In the genomic region with DNA sequence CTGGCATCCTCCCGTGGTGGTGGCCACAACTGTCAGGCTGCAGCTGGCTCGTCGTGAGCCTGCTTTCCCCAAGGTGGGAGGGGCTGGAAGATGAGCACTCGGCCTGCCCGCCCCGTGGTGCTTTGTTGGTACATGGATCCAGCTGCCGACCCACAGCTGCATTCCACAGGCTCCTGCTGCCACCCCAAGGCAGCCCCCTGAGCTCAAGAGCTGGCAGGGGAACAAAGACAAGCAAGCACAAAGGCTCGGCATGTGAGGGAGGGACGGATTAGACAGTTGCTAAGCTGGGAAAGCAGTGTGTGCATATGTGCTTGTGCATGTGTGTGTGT, we compare ENCODE assay signal across 9 mouse cellular contexts. TPM values are rescaled to one million over a fixed set of nuclear protein-coding genes. Genes with fewer than 3 reads are reported as not detected.
DNase-seq lines count a peak whose midpoint lies in the region; ATAC-seq and TF ChIP-seq lines count a peak whose summit lies in the region.
"Had no signal": no experiment of that assay in that cellular context is flagged by ENCODE, and none has a peak within 500 bp of the region (broad histone marks: within the 10 kb centered on the region; RNA-seq: fewer than 3 reads in every experiment).

No protein-coding gene starts in this region.

- H3K4me3 ChIP-seq in forebrain, embryonic 11.5 days (ENCODE audit: low read depth, low read length), result no peak overlapping the region
- no peak overlapping the region for H3K4me3 ChIP-seq in limb, embryonic 14.5 days (replicated peaks; ENCODE audit: low read length)
- H3K4me3 ChIP-seq in thymus, adult 2 months (ENCODE audit: control insufficient read depth, insufficient read depth, low read length), result no peak overlapping the region
- H3K4me3 ChIP-seq in liver, embryonic 11.5 days (ENCODE audit: low read depth, low read length), result no peak overlapping the region

- peaks cover 25% of the 10 kb centered on the region for H3K4me1 ChIP-seq in forebrain, embryonic 11.5 days (replicated peaks; ENCODE audit: control insufficient read depth, insufficient read depth, low read length)
- peaks cover 51% of the 10 kb centered on the region for H3K4me1 ChIP-seq in limb, embryonic 14.5 days (ENCODE audit: control insufficient read depth, insufficient read depth, low read length)
- H3K4me1 ChIP-seq in thymus, adult 2 months (replicated peaks; ENCODE audit: control insufficient read depth, insufficient read depth, low read length), result peaks cover 23% of the 10 kb centered on the region
- H3K4me1 ChIP-seq in liver, embryonic 11.5 days (replicated peaks; ENCODE audit: control insufficient read depth, insufficient read depth, low read length), result peaks cover 5% of the 10 kb centered on the region

- TF ChIP-seq CTCF in thymus, adult 2 months (IDR thresholded peaks at IDR 0.05; ENCODE audit: borderline replicate concordance, control insufficient read depth, extremely low read depth, insufficient read depth, low read length, poor library complexity), result no peak

- under 1% methylated on average over 9 of the region's 9 CpGs for WGBS in forebrain, embryonic 11.5 days
- WGBS in limb, embryonic 14.5 days, result 5% methylated on average over 9 of the region's 9 CpGs
- WGBS in thymus, adult 2 months, result 7% methylated on average over 9 of the region's 9 CpGs
- WGBS in liver, embryonic 11.5 days, result 23% methylated on average over 9 of the region's 9 CpGs

- intact Hi-C loops in left cerebral cortex, postnatal 36 days (cut with DNase I), result no loop called here

- H3K9me3 ChIP-seq in forebrain, embryonic 11.5 days (ENCODE audit: control insufficient read depth, low read length), result no peaks in the 10 kb centered on the region
- no peaks in the 10 kb centered on the region for H3K9me3 ChIP-seq in limb, embryonic 14.5 days (ENCODE audit: control insufficient read depth, low read length)
- H3K9me3 ChIP-seq in liver, embryonic 11.5 days (ENCODE audit: control insufficient read depth, low read length), result no peaks in the 10 kb centered on the region

- peak overlapping the region; percentile 35; the same call in 1 of the 2 replicates for H3K9ac ChIP-seq in forebrain, embryonic 11.5 days (ENCODE audit: low read length)
- no peak overlapping the region for H3K9ac ChIP-seq in limb, embryonic 14.5 days (ENCODE audit: low read depth, low read length, severe bottlenecking)
- no peak overlapping the region for H3K9ac ChIP-seq in liver, embryonic 11.5 days (ENCODE audit: low read depth, low read length)

- peak; percentile 78 for ATAC-seq in forebrain, embryonic 11.5 days (replicated peaks; ENCODE audit: low FRiP score)
- peak; percentile 54; the same call in 1 of the 2 replicates for ATAC-seq in limb, embryonic 14.5 days (ENCODE audit: low FRiP score, low read depth)
- ATAC-seq in liver, embryonic 11.5 days (replicated peaks; ENCODE audit: low FRiP score), result no peak

- peak overlapping the region; percentile 34; the same call in 1 of the 2 replicates for H3K4me2 ChIP-seq in forebrain, embryonic 11.5 days (ENCODE audit: low read depth, low read length, severe bottlenecking)
- H3K4me2 ChIP-seq in limb, embryonic 14.5 days (replicated peaks; ENCODE audit: low read depth, low read length, severe bottlenecking), result peak overlapping the region; percentile 16; the same call in 1 of the 2 replicates
- no peak overlapping the region for H3K4me2 ChIP-seq in liver, embryonic 11.5 days

- no peak for TF ChIP-seq POLR2A in limb, embryonic 14.5 days (IDR thresholded peaks at IDR 0.05; ENCODE audit: borderline replicate concordance, extremely low read depth, insufficient read depth, insufficient read length)
- TF ChIP-seq POLR2A in thymus, adult 2 months (IDR thresholded peaks at IDR 0.05; ENCODE audit: control insufficient read depth, extremely low read depth, insufficient read depth, low read length, poor library complexity), result no peak

- no peaks in the 10 kb centered on the region for H3K36me3 ChIP-seq in forebrain, embryonic 11.5 days (ENCODE audit: control insufficient read depth, insufficient read depth, low read length)
- no peaks in the 10 kb centered on the region for H3K36me3 ChIP-seq in limb, embryonic 14.5 days (ENCODE audit: control insufficient read depth, insufficient read depth, low read length)
- H3K36me3 ChIP-seq in thymus, adult 2 months (ENCODE audit: control insufficient read depth, insufficient read depth, low read length), result no peaks in the 10 kb centered on the region
- no peaks in the 10 kb centered on the region for H3K36me3 ChIP-seq in liver, embryonic 11.5 days (ENCODE audit: control insufficient read depth, insufficient read depth, low read length)

- peak overlapping the region; percentile 53; the same call in 1 of the 2 replicates for H3K27ac ChIP-seq in forebrain, embryonic 11.5 days (ENCODE audit: low read depth, low read length)
- peak overlapping the region; percentile 44 for H3K27ac ChIP-seq in limb, embryonic 14.5 days (replicated peaks; ENCODE audit: low read depth, low read length)
- no peak overlapping the region for H3K27ac ChIP-seq in thymus, adult 2 months (ENCODE audit: control insufficient read depth, insufficient read depth, low read length)
- H3K27ac ChIP-seq in liver, embryonic 11.5 days (ENCODE audit: low read depth, low read length), result no peak overlapping the region; the same call in none of the 2 replicates

- peak; percentile 29 for DNase-seq in layer of hippocampus, adult 11-12 months (ENCODE audit: low spot score)
- no peak for DNase-seq in layer of hippocampus, postnatal 36 days
- DNase-seq in forebrain, embryonic 11.5 days (ENCODE audit: low spot score), result peak; percentile 84
- peak; percentile 79 for DNase-seq in limb, embryonic 14.5 days (ENCODE audit: low spot score)
- DNase-seq in thymus, adult 2 months, result peak; percentile 33
- no peak for DNase-seq in left cerebral cortex, postnatal 36 days (ENCODE audit: low spot score in 2 of 2)
- DNase-seq in liver, embryonic 11.5 days (ENCODE audit: low spot score), result no peak
- no peak for DNase-seq in frontal cortex, postnatal 36 days (ENCODE audit: low spot score in 2 of 2)

- no peaks in the 10 kb centered on the region for H3K27me3 ChIP-seq in forebrain, embryonic 11.5 days (ENCODE audit: control insufficient read depth, insufficient read depth, low read length)
- no peaks in the 10 kb centered on the region for H3K27me3 ChIP-seq in limb, embryonic 14.5 days (ENCODE audit: control insufficient read depth, insufficient read depth, low read length)
- no peaks in the 10 kb centered on the region for H3K27me3 ChIP-seq in thymus, adult 2 months (ENCODE audit: control insufficient read depth, insufficient read depth, low read length)
- no peaks in the 10 kb centered on the region for H3K27me3 ChIP-seq in liver, embryonic 11.5 days (replicated peaks; ENCODE audit: control insufficient read depth, insufficient read depth, low read length)

RNA-seq across cellular contexts. Expression of a gene that starts 19.6 kb away (rescaled TPM):
- under 1 TPM in 1 of 2 experiments, not detected in 1; 0.32 TPM for total RNA-seq in layer of hippocampus, postnatal 36 days (2021)
- polyA plus RNA-seq in forebrain, embryonic 11.5 days (2014; fragmentation: Nextera tagmentation; extraction: Ambion mirVana), result 0.17 and 0.45 TPM in 2 replicates
- polyA plus RNA-seq in limb, embryonic 14.5 days (2012; rRNA removed), result 1.00 and 1.2 TPM in 2 replicates
- polyA plus RNA-seq in limb, embryonic 14.5 days (2014; fragmentation: Nextera tagmentation; extraction: Ambion mirVana), result 0.59 and 0.98 TPM in 2 replicates
- polyA plus RNA-seq in thymus, adult 2 months (2012; rRNA removed), result 0.15 and 0.19 TPM in 2 replicates
- total RNA-seq in left cerebral cortex, postnatal 36 days (2021), result under 1 TPM in 1 of 2 experiments, not detected in 1; 0.32 TPM
- polyA plus RNA-seq in liver, embryonic 11.5 days (2014; fragmentation: Nextera tagmentation; extraction: Ambion mirVana), result 0.17 and 0.53 TPM in 2 replicates

RNA-seq across cellular contexts. Expression of a gene that starts 50.0 kb away (rescaled TPM):
- 100 to 1,000 TPM in 1 of 2 experiments, 10 to 100 TPM in 1; 96.3 to 105 TPM for total RNA-seq in layer of hippocampus, postnatal 36 days (2021)
- 0.09 and 0.12 TPM in 2 replicates for polyA plus RNA-seq in forebrain, embryonic 11.5 days (2014; fragmentation: Nextera tagmentation; extraction: Ambion mirVana)
- 0.12 and 0.14 TPM in 2 replicates for polyA plus RNA-seq in limb, embryonic 14.5 days (2012; rRNA removed)
- polyA plus RNA-seq in limb, embryonic 14.5 days (2014; fragmentation: Nextera tagmentation; extraction: Ambion mirVana), result 0.08 and 0.15 TPM in 2 replicates
- polyA plus RNA-seq in thymus, adult 2 months (2012; rRNA removed), result 0.16 and 0.18 TPM in 2 replicates
- total RNA-seq in left cerebral cortex, postnatal 36 days (2021), result 10 to 100 TPM; 83.7 to 91.5 TPM
- polyA plus RNA-seq in liver, embryonic 11.5 days (2014; fragmentation: Nextera tagmentation; extraction: Ambion mirVana), result not detected in 2 replicates
- polyA plus RNA-seq: liver, embryonic 16.5 days had no signal

Comparison
In these comparisons a context has a peak if more than half of its experiments do, and no peak if none do; other contexts are left out.
1. DNase-seq: peak in layer of hippocampus, adult 11-12 months (single experiment), forebrain, embryonic 11.5 days (single experiment), limb, embryonic 14.5 days (single experiment) and thymus, adult 2 months (single experiment); none in layer of hippocampus, postnatal 36 days (0 of 2), left cerebral cortex, postnatal 36 days (0 of 2), liver, embryonic 11.5 days (single experiment) and frontal cortex, postnatal 36 days (0 of 2).
2. H3K27ac ChIP-seq: peak in forebrain, embryonic 11.5 days (single experiment) and limb, embryonic 14.5 days (single experiment); none in thymus, adult 2 months (single experiment) and liver, embryonic 11.5 days (single experiment).